20 mouse cellular contexts compared by ENCODE assay signal in the genomic region with DNA sequence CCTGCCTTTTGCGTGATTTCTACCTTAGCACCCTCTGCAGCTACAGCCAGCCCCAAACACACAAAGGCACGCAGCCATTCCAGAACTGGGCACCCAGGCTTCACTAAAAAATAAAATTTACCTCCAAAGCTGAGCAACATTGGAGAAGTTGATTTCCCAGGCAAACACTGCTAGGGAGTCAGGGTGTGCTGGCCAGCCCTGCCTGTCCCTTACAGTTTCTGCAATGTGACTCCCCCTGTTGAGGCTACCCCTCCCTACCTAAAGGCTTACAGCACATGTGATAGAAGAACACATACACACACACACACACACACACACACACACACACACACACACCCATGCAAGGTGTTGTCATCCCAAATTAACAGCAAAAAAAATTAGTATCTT. TPM values are rescaled to one million over a fixed set of nuclear protein-coding genes. Genes with fewer than 3 reads are reported as not detected.
"Had no signal": no experiment of that assay in that cellular context is flagged by ENCODE, and none has a peak within 500 bp of the region (broad histone marks: within the 10 kb centered on the region; RNA-seq: fewer than 3 reads in every experiment).

No protein-coding gene starts in this region.

- H3K4me2 ChIP-seq: limb, embryonic 15.5 days; liver, embryonic 12.5 days; lung, embryonic 14.5 days; midbrain, embryonic 12.5 days; neural tube, embryonic 15.5 days had no signal

- ATAC-seq: liver, embryonic 12.5 days had no signal

- H3K9me3 ChIP-seq: limb, embryonic 15.5 days; liver, embryonic 12.5 days; midbrain, embryonic 12.5 days; neural tube, embryonic 15.5 days had no signal

- H3K9ac ChIP-seq: limb, embryonic 15.5 days; liver, embryonic 12.5 days; lung, embryonic 14.5 days; midbrain, embryonic 12.5 days; neural tube, embryonic 15.5 days had no signal

- H3K4me3 ChIP-seq: layer of hippocampus, adult 2 months; limb, embryonic 15.5 days; liver, embryonic 12.5 days; midbrain, embryonic 12.5 days; myocyte; neural tube, embryonic 15.5 days had no signal

- H3K27ac ChIP-seq: layer of hippocampus, adult 2 months; limb, embryonic 15.5 days; liver, embryonic 12.5 days; midbrain, embryonic 12.5 days; neural tube, embryonic 15.5 days had no signal

- H3K36me3 ChIP-seq: limb, embryonic 15.5 days; liver, embryonic 12.5 days; midbrain, embryonic 12.5 days; neural tube, embryonic 15.5 days had no signal

- H3K4me1 ChIP-seq: limb, embryonic 15.5 days; liver, embryonic 12.5 days; neural tube, embryonic 15.5 days had no signal

- DNase-seq: kidney, adult 9 months; kidney, postnatal 10 days; kidney, postnatal 4 days; lung, embryonic 14.5 days; lung, postnatal 10 days; lung, postnatal 4 days; right cerebral cortex, adult 18-20 months; right cerebral cortex, postnatal 25 days; thymus, postnatal 36 days had no signal

RNA-seq across cellular contexts. Expression of gene Gm5089, which starts 37.4 kb away (rescaled TPM):
- total RNA-seq: megakaryocyte, adult 5-6 weeks had no signal
- polyA plus RNA-seq: liver, embryonic 12.5 days; liver, embryonic 16.5 days; lung, embryonic 14.5 days; myocyte; small intestine, adult 2 months; stomach, embryonic 16.5 days; thymus, postnatal 0 days had no signal

RNA-seq across cellular contexts. Expression of gene Zic5, which starts 51.9 kb away (rescaled TPM):
- total RNA-seq: megakaryocyte, adult 5-6 weeks had no signal
- polyA plus RNA-seq: liver, embryonic 12.5 days; liver, embryonic 16.5 days; lung, embryonic 14.5 days; small intestine, adult 2 months; stomach, embryonic 16.5 days; thymus, postnatal 0 days had no signal
